Mouse (Mus musculus) spleen, postnatal 10 days (tissue): Measurements from ENCODE around the gene Gm4214.
"Not testable (repeated sequence)": the region's sequence is repeated elsewhere in the genome, so short reads cannot be mapped to it uniquely, and the experiment has no call there.

ENCODE experiments used
- DNase-seq, 2 experiments: peaks; one replicate each; pipeline ENCODE4 v3.0.0; 2021 to 2022; ENCODE audit warnings: low spot score in 2 of 2

Gene Gm4214

GRCm38 (mm10) chr7:22984573-22984972 is at the start of gene Gm4214:
Gene Gm4214, minus strand, starts transcription at chr7:22984673.
- DNase-seq = not testable (repeated sequence)

DNA sequence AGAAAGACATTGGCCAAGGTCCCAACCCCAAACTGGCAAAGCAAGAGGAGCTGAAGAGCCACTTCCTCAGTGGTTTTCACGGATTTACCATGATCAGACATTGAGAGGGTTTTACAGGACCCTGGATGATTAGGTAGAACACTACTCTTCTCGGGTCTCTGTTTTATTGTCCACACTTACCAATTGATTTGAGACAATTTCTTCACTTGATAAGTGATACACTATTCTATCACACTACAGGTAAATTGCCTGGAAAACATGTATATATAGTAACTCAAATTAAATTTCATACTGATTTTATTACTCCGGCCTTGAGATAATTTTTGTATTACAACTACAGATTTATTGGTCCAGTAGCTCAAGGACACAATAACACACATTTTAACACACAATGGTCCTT is 35.4 kb upstream of the Gm4214 start, which contains the start of gene Gm4216:
Gene Gm4216, minus strand, starts transcription at position 101 of the 400 bp plus-strand sequence.
- not testable (repeated sequence) for DNase-seq
